Mouse (Mus musculus) urinary bladder, postnatal 10 days (tissue): ENCODE data around the gene P4hb.
"Not testable (repeated sequence)": the region's sequence is repeated elsewhere in the genome, so short reads cannot be mapped to it uniquely, and the experiment has no call there.

Experiments
- DNase-seq: peaks from one replicate; pipeline ENCODE4 v3.0.0; 2022; ENCODE audit warnings: low spot score

Gene P4hb

DNA sequence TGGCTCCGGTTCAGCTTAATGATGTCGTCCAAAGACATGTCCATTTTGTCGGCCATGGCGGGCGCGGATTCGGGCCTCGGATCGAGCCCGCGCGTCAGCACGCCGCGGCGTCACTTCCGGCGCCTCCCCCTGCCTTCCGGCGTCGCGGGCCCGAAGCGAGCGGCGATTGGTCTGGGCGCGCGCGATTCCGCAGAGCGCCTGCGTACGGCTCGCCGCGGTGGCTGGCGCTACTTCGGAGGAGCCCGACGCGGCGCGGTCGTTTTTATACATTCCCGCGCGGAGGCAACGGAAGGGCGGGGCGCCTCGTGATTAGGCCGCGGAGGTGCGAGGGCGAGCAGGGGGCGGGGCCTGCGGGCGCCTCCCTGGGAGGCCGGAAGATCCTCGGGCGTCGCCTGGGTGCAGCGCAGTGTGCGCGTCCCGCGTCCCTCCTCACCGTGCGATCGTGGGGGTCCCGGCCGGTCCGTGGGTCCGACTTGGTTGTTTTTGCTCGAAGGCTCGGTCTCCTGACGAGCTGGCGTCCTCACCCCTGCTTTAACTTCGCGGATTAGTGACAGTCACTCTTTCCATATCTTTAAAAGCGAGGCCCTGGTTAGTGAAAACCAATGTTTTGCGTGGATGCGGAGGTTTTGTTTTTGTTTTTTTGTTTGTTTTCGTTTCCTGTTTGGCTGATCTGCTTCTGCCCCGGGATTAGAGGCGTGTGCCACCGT, 25.4 kb upstream of the P4hb start, which contains the start of the genes Alyref and Anapc11:
Alyref (minus strand) TSS at position 83 of the 707 bp plus-strand sequence.
Anapc11 (plus strand) TSS at position 139 of the 707 bp plus-strand sequence.
- peak; percentile 77 for DNase-seq

DNA sequence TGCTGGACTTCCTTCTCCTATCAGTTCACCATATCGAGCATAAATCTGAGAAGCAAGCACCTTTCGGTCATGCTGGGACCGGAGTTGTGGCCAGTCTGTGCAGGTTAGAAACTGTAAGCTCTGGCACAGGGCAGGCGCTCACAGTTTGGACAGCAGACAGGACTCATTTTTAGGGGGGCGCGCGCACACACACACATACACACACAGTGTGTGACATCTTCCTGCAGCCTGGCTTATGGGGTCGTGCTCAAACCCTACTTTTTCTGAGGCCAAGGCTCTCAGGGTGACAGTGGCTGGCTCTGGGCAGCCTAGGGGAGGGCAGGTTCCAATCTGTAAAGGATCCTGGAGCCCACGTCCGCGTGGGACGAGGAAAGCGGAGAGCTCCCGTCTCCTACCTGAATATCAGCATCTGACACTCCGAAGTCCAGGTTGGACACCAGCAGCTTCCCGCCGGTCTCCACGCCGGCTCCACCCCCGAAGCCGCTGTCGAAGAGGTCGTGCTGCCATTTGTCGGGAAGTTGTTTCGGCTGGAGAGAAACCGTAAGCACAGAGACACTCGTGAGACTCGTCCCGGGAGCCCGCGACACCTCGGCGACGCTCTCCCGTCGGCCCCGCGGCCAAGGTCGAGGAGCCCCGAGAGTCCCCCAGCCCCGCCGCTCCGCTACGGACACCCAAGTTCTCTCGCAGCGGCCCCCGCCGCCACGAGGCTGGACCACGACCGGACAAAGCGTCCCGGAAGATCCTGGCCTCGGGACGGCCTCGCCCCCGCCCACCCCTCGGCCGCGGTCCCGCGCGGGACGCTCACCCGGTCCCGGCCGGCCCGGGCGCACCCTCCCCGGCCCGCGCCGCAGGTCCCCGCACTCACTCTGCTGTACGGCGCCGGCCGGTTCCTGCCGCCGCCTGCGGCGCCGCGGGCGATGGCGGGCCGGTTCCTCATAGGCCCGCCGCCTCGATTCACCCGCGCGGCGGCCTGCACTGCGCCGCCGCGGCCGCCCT, 24.5 kb upstream of the P4hb start:
- DNase-seq: no peak

DNA sequence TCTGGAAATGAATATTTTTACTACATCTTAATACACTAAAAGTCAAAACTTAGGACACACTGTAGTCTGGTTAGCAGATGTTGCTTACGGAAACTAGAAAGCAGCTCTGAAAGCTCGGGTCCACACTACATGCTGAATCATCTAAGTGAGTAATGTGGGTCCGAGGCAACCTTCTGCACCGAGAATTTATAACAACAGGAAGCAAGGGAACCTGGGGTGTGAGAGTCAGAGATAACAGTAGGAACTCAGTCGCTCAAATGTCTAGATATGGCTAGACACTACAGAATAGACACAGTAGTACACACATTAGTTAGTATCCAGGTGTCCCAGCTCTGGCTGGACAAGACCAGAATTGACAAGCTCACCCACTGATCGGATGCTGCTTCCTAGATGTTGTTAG, 15.5 kb upstream of the P4hb start:
- DNase-seq: no peak

DNA sequence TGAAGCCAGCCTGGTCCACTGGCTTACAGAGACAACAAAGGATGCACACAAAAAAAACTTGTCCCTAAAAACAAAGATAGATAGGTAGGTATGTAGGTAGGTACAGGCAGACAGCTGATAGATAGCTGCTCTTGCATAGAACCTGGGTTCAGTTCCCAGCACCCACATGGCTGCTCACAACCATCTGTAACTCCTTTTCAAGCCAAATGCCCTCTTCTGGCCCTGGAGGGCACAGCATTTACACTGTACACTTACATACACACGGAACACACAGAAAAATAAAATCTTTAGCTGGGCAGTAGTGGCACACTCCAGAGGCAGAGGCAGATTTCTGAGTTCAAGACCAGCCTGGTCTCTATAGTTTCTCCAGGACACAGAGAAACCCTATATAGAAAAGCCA, 10.9 kb upstream of the P4hb start:
- DNase-seq: no peak

DNA sequence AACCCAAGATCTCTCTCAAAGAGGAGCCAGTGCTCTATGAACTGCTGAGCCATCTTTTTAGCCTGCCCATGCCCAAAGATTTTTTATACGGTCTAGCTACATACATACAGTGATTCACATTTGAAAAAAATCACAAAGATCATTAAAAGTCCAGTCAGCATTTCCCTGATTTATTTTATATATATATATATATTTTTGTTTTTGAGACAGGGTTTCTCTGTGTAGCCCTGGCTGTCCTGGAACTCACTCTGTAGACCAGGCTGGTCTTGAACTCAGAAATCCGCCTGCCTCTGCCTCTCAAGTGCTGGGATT, 9.9 kb upstream of the P4hb start:
- DNase-seq: not testable (repeated sequence)

DNA sequence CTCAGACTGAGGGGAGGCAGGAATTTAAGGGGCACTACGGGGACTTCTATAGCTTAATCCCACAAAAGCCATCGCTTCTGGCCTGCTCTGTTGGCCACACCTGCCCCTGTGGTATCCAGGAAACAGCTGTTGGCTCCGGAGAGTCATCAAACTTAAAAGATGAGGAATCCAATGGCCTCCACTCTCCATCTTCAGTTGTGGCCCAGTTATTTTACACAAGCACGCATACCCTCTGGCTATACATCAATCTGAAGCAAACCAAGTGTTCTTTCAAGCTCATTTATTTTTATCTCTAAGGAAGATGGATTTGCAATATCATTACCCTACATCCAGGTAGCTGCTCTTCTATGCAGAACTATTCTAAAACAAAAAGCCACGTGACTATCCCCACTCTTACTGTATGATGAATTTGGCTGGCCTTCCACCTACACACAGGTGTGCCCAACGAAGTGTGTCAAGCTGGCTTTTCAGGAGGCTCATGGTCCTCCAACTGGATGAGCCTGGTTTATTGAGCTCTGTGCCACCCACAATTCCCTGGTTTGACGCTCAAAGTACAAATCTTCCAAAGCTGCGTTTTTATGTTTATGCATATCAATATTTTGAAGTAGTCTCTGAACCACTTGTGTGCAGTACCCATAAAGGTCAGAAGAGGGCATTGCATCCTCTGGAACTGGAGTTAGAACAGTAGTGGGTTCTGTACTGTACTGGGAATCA, 9.4 kb upstream of the P4hb start:
- no peak for DNase-seq

DNA sequence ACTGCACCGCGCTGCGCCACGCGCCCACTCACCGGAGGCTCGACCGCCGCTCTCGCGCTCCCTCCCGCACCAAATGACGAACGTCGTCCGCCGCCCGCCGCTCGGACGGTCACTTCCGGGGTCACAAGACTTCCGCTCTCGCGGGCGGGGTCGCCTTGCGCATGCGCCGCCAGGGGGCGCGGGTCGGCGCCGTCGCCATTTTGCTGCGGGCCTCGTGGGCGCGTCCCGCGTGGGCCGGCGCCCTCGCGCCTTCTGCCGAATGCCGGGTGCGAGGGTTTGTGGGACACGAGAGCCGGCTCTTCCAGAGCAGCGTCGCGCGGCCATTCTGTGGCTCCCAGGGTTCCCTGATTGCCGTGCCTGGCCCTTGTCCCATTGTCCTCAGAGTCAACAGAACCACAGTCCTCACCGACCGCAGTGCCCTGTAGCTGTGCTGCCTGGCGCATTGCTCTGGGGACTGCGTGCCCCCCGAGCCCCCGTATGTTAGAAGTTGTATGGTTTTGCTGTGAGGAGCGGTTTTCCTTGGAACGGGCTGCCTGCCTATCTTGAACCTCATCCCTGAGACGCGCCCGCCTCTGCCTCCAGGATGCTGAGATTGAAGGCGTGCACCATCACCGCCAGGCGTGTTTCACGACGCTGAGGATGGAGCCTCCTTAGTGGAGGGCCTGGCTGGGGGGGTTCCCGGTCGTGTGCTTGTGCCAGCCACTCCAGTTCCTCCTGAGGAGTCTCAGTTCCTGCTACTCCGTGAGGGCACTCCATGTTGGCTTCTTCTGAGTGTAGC, 8.6 kb upstream of the P4hb start, which contains the start of gene Arhgdia:
Arhgdia (minus strand) TSS at position 135 of the 778 bp plus-strand sequence.
- DNase-seq: peak; percentile 65

DNA sequence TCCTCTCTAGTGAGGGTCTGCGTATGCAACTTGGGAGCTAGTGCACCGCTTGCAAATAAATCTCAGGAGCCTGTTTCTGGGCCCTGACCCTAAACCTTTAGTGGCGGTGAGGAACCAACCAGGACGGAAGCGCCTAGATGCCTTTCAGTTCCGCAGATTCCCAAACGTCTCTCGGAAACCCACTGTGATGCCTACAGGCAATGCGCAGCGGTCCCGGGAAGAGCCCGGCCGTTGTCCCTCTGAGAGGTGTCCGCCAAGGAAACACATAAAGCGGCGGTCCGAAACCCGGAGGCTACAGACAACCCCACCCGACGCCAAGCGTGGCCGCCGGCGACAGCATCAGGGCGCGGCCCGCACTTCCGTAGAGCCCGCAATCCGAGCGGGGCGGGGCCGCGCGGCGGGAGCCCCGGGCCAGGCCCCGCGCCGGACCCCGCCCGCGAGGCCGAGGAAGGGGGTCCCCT, 7.8 kb upstream of the P4hb start:
- no peak for DNase-seq

DNA sequence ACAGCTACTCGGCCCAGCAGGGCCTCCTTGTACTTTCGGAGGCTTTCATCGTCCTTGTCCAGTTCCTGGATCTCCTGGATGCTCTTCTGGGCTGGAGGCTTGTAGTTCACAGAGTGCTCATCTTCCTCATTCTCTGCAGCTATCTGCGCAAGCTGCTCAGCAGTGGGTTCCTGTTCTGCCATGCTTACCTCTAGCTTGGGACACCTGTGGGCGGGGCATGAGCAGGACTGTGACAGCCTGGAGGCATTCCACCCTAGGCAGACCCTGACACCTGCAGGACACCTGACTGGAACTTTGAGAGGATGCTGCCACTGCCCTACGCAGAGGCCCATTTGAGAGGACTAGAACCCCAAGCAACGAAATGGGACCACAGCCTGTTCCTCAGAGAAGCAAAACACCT, 7.1 kb upstream of the P4hb start:
- no peak for DNase-seq

DNA sequence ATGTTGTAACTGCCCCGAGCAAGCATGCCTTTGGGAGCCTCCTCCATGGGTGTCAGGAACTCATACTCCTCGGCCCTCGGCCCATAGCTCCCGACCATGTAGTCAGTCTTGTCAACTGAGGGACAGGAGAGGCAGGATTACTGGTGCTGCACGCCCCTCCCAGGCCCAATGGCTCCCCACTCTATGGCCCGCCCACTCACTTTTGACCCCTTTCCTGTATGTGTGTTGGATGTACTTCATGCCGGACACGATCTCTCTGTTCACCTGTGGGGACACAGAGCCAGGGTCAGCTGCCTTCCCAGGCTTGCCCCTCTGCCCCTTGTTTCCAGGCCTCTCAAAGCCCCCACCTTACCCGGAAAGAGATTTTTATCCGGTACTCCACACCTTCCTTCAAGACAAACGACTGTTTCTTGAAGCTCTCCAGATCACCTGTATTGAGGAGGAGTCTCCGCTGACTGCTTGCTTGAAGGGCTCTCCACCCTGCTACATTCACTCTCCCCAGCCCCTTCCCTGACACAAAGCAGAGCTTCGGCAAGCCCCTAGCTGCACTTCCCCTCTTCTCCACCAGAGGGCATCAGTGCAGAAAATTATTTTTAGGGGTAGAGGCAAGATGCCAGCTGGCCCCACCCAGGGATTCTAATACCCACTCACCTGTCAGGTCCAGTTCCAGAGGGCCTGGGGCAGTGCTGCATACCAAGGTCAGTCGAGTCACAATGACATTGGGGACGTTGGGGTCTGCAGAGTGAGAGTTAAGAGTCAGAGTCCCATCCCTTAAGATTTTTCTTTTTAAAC, 6.5 kb upstream of the P4hb start:
- no peak for DNase-seq

DNA sequence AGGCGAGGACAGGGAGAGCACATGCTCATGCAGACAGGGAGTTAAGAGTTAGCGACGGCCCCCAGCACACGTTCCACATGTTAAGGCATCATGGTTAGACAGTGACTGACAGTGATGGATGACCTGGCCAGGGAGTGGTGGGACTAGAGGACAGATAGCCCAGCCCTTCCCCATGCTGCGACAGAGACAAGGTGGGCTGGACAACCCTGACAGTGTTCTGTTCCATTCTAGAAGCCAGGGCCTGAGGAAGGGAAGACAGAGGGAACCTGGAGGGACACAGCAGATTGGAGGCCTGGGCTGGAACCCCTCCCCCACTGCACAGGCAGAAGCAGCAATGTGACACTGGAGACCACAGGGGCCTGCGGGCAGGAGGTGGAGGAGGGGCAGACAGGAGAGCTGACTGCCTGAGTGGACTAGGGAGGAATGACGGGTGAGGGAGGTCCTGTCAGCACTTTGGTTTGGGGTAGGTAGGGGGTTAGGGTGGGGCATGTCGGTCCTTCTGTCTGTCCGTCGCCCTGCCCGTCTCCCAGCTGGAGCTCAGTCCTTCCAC, 5.7 kb upstream of the P4hb start:
- DNase-seq: no peak

DNA sequence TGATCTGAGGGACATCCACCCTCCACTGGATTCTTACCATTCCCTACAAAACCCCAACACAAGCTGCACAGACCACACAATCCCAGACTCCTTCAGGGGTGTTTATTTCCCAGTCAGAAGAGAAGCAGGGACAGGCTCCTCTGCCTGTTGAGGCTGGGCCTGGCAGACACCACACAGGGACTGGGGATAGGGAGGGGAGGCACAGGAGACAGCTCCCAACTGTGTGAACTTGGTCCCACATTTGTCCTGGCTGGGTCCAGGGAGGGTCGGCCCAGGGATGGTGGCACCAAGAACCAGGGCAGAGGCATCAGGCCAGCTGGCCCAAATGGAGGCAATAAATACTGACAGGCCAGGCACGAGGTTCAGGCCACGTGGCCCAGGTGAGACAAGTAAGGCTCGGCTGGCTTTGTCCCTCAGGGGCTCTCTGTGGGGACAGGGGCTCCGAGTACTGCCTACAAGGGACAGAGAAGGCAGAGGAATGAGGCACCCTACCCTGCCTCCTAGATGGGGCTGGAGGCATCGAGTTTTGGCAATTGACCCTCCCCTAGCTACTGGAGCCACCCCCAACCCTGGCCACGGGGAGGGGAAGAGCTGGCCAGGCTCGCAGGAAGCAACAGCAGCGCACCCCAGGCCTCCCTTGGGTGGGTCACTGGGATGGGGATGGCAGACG, 5.1 kb upstream of the P4hb start:
- DNase-seq: no peak

DNA sequence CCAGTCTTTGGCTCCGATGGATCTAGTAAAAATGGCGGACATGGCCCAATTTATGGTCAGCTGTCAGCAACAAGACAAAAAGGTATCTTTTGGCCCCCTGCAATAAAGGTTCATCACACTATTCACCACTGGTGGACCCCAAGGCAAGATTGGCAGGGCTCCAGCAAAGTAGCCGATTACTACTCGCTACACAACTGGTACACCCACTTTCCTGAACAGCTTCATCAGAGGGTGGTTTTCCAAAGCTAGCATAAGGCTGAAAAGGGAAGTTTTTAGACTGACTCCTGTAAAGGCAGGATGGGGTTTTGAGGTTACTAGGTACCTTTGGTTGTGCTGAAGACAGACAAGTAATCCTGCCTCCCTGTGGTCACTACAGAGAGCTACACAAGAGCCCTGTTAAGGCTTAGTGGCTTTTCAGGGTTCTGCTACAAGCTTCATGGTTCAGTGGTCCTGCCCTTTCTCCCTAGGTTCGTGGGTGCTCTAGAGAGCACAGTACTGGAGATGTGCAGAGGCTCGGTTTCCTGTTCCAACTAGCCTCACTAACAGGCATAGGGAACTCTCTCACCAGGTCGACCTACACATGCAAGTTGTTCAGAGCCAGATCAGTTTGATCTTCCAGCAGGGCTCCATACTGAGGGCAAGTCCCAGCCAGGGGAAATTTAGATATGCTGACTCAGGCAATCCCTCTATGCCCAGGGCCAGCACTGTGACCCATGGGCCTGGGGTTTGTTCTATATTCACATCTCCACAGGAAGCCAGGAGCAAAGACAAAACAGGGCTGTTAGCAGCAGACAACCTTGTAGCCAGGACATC, 4.4 kb upstream of the P4hb start:
- no peak for DNase-seq

DNA sequence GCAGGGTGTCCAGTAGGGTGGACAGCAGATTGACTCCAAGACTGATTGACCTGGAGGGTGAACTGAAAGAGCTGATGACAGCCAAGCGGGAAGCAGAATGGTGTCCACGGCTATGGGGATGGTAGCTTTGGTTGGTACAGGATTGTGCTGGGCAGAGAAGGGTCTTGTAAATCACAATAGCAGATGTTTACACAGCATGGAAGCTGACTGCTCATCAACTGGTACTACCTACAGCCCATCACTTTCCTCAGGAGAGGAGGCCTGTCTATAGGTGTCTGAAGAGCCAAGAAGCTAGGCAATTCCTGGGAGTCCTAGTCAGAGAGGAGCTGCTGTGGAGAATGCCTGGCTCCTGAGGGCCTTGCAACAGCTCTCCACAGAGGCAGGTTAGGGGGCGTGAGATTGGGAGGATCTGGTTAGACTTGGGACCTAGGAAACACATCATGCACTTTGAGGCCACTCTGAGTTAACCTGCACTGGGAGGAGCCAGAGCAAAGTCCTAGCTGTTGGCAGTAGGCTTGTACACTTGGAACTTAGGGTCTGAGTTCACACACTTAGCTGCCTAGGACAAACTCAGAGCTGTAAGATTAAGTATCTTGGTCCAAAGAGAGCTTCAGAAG, 3.4 kb upstream of the P4hb start:
- no peak for DNase-seq

DNA sequence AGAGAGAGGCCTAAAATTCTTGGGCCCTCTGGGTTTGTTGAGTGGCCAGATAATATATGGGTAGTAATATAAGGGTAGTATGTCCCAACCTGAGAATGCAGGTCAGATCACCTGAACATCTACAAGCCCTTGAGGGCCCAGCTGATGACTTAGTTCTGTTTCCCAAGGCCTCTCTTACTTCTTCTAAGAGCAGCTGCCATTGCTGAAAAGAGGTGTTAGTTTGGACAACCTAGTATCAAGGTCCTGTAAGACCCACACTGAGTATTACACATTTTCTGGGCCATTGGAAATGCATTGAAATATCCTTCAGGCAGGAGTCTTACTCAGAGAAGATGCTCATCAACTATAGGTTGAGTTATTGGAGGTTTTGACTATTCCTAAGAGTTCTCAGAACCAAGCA, 2.9 kb upstream of the P4hb start:
- no peak for DNase-seq

DNA sequence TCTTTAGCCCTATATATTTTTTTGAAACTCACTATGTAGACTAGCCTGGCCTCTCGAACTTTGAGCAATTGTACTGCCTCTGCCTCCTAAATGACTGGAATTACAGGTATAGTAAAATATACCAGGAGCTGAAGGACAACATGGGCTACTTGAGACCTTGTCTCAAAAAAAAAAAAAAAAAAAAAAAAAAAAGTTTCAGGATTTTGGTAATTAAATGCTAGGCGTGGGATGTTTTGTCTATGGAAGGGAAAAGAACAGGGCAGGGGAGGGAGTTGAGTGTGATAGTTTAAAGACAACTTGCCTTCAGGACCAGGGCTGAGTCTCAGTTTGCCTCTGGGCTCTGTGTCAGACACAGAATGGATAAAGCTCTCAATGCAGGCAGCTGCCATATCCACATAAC, 2.0 kb upstream of the P4hb start:
- no peak for DNase-seq

DNA sequence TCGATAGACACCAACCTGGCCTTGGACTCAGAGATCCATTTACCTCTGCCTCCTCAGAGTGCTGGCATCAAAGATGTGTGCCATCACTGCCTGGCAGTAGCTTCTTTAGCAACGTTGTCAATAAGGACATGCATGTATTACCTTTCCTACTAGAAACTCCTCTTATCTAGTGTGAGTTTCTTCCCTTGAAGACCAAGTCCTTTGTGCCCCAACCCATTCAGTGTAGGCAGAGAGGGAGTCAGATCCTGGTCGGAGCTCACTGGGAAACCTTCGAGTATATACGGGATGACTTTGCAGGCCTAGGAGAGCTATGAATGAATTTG, 1.2 kb upstream of the P4hb start:
- no peak for DNase-seq

DNA sequence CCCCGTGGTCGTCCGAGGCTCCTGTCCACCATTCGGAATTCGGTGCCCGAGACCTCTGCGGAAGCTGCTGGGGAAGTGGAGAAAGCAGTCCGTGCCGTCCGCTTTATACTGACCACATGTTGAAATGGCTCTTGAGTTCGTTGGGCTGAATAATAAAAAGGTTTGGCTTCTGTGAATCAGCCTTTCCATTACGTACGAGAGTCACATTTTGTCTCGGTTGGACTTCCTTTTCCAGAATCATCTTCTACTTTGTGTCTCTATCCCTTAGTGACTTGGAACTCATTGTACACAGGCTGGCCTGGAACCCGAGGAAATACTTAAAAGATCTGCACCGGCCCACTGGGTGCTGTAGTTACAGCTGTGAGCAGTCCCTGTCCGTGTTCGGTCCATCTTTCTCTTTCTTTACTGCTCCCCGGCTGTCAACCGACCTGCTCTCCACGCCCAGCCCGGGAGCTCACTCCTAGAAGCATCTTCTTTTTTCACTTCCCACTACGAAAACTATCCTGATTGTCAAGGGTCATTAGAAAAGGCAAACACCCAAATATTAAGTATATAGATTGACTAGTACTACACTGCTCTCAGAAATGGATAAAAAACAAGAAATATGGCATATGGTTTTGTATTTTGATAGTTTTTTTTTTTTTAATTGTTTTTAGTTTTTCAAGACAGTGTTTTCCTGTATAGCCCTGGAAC, 678 bp upstream of the P4hb start:
- DNase-seq: no peak
